Mouse (Mus musculus) CH12.LX (cell line): Measurements from ENCODE around the gene Fam169b. TPM values are rescaled to one million over a fixed set of nuclear protein-coding genes. Genes with fewer than 3 reads are reported as not detected.

Source experiments
- DNase-seq: peaks from one replicate; pipeline ENCODE4 v3.0.0-alpha.2; 2013; ENCODE audit errors: extremely low read depth
- H3K27ac ChIP-seq: 2 replicates; pipeline ENCODE4 v1.5.1; 2012; ENCODE audit warnings: low read depth, mild to moderate bottlenecking, control low read depth, moderate library complexity; ENCODE audit not compliant: insufficient read depth
- H3K27me3 ChIP-seq: replicated peaks from 2 replicates; pipeline ENCODE3; 2012; ENCODE audit warnings: inconsistent platforms
- H3K36me3 ChIP-seq, 2 experiments: replicated peaks in 1 of 2; 2 replicates each; pipeline versions ENCODE3 to v1.6.1; 2012; ENCODE audit warnings: inconsistent platforms in 1 of 2, low read length in 1 of 2, mild to moderate bottlenecking in 1 of 2, mixed read lengths in 1 of 2, moderate library complexity in 1 of 2; ENCODE audit not compliant: control insufficient read depth in 1 of 2, insufficient read depth in 1 of 2
- H3K4me1 ChIP-seq, 2 experiments: 2 replicates each; pipeline ENCODE4 v1.6.1; 2012; ENCODE audit warnings: inconsistent platforms in 1 of 2, moderate library complexity in 1 of 2; ENCODE audit not compliant: insufficient read depth in 2 of 2, control insufficient read depth in 1 of 2
- H3K4me2 ChIP-seq: 2 replicates; pipeline ENCODE4 v1.6.1; 2012; ENCODE audit warnings: low read depth, mild to moderate bottlenecking, control low read depth; ENCODE audit not compliant: poor library complexity, insufficient read depth, severe bottlenecking
- H3K4me3 ChIP-seq, 3 experiments: fragments of 150-350 bp in 1 of 3; sonication (generic) in 1 of 3; replicated peaks in 1 of 3; 2 replicates each; pipeline versions ENCODE3 to v1.5.1; 2011 to 2012; ENCODE audit warnings: low read depth in 2 of 3, low read length in 2 of 3, mild to moderate bottlenecking in 2 of 3, moderate library complexity in 2 of 3, control low read depth in 1 of 3, improper control_type of control experiment in 1 of 3, inconsistent platforms in 1 of 3, mixed read lengths in 1 of 3; ENCODE audit not compliant: poor library complexity in 1 of 3
- H3K79me2 ChIP-seq: replicated peaks from 2 replicates; pipeline ENCODE4 v1.6.1; 2012; ENCODE audit warnings: mild to moderate bottlenecking, moderate library complexity; ENCODE audit not compliant: control insufficient read depth, poor library complexity, insufficient read depth, severe bottlenecking; ENCODE audit errors: extremely low read depth
- H3K9ac ChIP-seq: 2 replicates; pipeline ENCODE4 v1.6.1; 2012; ENCODE audit warnings: low read depth, mild to moderate bottlenecking, control low read depth, moderate library complexity; ENCODE audit not compliant: insufficient read depth
- H3K9me3 ChIP-seq: replicated peaks from 2 replicates; pipeline ENCODE3; 2012; ENCODE audit warnings: low read length, inconsistent platforms, mixed read lengths
- CHD1 ChIP-seq: IDR thresholded peaks from 2 replicates; pipeline ENCODE4 v1.6.1; 2012; ENCODE audit warnings: low read depth, low read length, improper control_type of control experiment, inconsistent platforms
- EP300 ChIP-seq: IDR thresholded peaks from 2 replicates; pipeline ENCODE4 v1.6.1; 2011; ENCODE audit warnings: low read length, improper control_type of control experiment
- ETS1 ChIP-seq: conservative IDR thresholded peaks from 2 replicates; pipeline ENCODE4 v1.6.1; 2012; ENCODE audit warnings: low read depth, mild to moderate bottlenecking, inconsistent platforms, low read length, improper control_type of control experiment, moderate library complexity
- HCFC1 ChIP-seq: IDR thresholded peaks from 2 replicates; pipeline ENCODE4 v1.6.1; 2012; ENCODE audit warnings: low read depth, mild to moderate bottlenecking, inconsistent platforms, low read length, improper control_type of control experiment
- IRF4 ChIP-seq: IDR thresholded peaks from 2 replicates; pipeline ENCODE4 v1.6.1; 2014; ENCODE audit warnings: low read depth, mild to moderate bottlenecking, inconsistent platforms, low read length, improper control_type of control experiment
- KAT2A ChIP-seq: IDR thresholded peaks from 2 replicates; pipeline ENCODE4 v1.6.1; 2012; ENCODE audit warnings: low read length, improper control_type of control experiment, inconsistent platforms; ENCODE audit not compliant: insufficient replicate concordance
- MAX ChIP-seq: IDR thresholded peaks from 2 replicates; pipeline ENCODE4 v1.6.1; 2011; ENCODE audit warnings: low read length, improper control_type of control experiment
- MAZ ChIP-seq: IDR thresholded peaks from 2 replicates; pipeline ENCODE4 v1.6.1; 2012; ENCODE audit warnings: low read depth, mild to moderate bottlenecking, inconsistent platforms, low read length, improper control_type of control experiment, moderate library complexity
- NELFE ChIP-seq: IDR thresholded peaks from 2 replicates; pipeline ENCODE4 v1.6.1; 2011; ENCODE audit warnings: low read depth, low read length, improper control_type of control experiment
- NRF1 ChIP-seq: IDR thresholded peaks from 2 replicates; pipeline ENCODE4 v1.6.1; 2014; ENCODE audit warnings: low read depth, mild to moderate bottlenecking, inconsistent platforms, low read length, improper control_type of control experiment, moderate library complexity
- PAX5 ChIP-seq: IDR thresholded peaks from 2 replicates; pipeline ENCODE4 v1.6.1; 2012; ENCODE audit warnings: low read length, inconsistent platforms, mixed read lengths
- SIN3A ChIP-seq: IDR thresholded peaks from 2 replicates; pipeline ENCODE4 v1.6.1; 2012; ENCODE audit warnings: low read length, improper control_type of control experiment, inconsistent platforms
- SMC3 ChIP-seq: IDR thresholded peaks from 2 replicates; pipeline ENCODE4 v1.6.1; 2011; ENCODE audit warnings: low read depth, low read length, improper control_type of control experiment
- TCF12 ChIP-seq: IDR thresholded peaks from 2 replicates; pipeline ENCODE4 v1.6.1; 2014; ENCODE audit warnings: low read depth, mild to moderate bottlenecking, inconsistent platforms, low read length, improper control_type of control experiment
- USF2 ChIP-seq: conservative IDR thresholded peaks from 2 replicates; pipeline ENCODE4 v1.6.1; 2011; ENCODE audit warnings: low read depth, low read length, improper control_type of control experiment
- ZC3H11A ChIP-seq: IDR thresholded peaks from 2 replicates; pipeline ENCODE4 v1.6.1; 2012; ENCODE audit warnings: low read depth, mild to moderate bottlenecking, inconsistent platforms, low read length, improper control_type of control experiment
- ZMIZ1 ChIP-seq: IDR thresholded peaks from 2 replicates; pipeline ENCODE4 v1.6.1; 2012; ENCODE audit warnings: low read depth, mild to moderate bottlenecking, inconsistent platforms, low read length, improper control_type of control experiment
- ZNF384 ChIP-seq: IDR thresholded peaks from 2 replicates; pipeline ENCODE4 v1.6.1; 2012; ENCODE audit warnings: low read depth, low read length, improper control_type of control experiment, inconsistent platforms
- dilution Hi-C: fragments of 300-500 bp; cut with MboI; formaldehyde crosslinking; loops from 2 replicates; pipeline ENCODE4 v1.14.3; 2020; ENCODE audit warnings: low sequenced_read_pairs; ENCODE audit not compliant: extremely low pct_unique_long_range_greater_than_20kb, extremely low pct_ligation_motif_present
- in situ Hi-C: fragments of 300-500 bp; cut with MboI; formaldehyde crosslinking; loops from 3 replicates; pipeline ENCODE4 v1.14.3; 2019; ENCODE audit warnings: low sequenced_read_pairs, low pct_ligation_motif_present, low pct_unique_long_range_greater_than_20kb, mixed read lengths
- polyA plus RNA-seq: library from polyadenylated mRNA; unstranded; fragments of >175 nt; gene quantifications from 2 replicates; pipeline ENCODE4 v1.2.1, GENCODE M21; 2012; ENCODE audit warnings: low read depth; ENCODE audit not compliant: insufficient read length
- total RNA-seq, 2 experiments: library from RNA; depleted of rRNA; stranded (reverse); fragments of 300-350 nt in 1 of 2; fragments of >200 nt in 1 of 2; gene quantifications; 2 replicates each; pipeline ENCODE4 v1.2.3; 2012 to 2014

The Fam169b gene
- total and polyA plus RNA-seq, 3 experiments = 15.9 to 17.0 (median 16.2) TPM

DNA sequence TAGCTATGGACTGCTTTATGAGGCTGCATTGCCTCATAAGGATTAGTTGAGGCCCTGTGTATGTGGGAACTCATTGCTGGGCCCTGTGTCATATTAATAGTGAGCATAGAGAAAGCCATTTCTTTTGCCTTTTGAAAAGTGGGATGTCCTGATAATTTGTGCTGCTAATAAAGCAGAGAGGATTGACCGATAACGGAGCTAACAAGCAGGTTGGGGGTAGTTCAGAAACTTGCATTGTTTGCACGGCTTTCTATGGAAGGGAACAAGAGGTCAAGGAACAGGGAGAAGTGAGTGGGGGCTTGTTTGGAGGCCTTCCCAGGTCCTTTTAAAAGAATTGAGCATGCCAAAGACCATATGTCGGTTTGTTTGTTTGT is 4.2 kb downstream of the Fam169b start:
- H3K27me3 ChIP-seq = no peaks in the 10 kb centered on the region
- dilution Hi-C loops = no loop called here
- no peaks in the 10 kb centered on the region for H3K9me3 ChIP-seq
- H3K27ac ChIP-seq = peak overlapping the region; percentile 95
- peaks cover 3 to 34% of the 10 kb centered on the region in 2 experiments for H3K4me1 ChIP-seq
- H3K36me3 ChIP-seq = peaks cover 0 to 4% of the 10 kb centered on the region in 2 experiments
- peak overlapping the region; percentile 81 for H3K9ac ChIP-seq
- DNase-seq = no peak
- H3K79me2 ChIP-seq = peaks cover 53% of the 10 kb centered on the region
- H3K4me2 ChIP-seq = peak overlapping the region; percentile 82
- TF ChIP-seq CHD1 (no peak), TCF12 (no peak), NELFE (no peak), ZC3H11A (no peak), IRF4 (no peak), ZNF384 (no peak), PAX5 (no peak), ZMIZ1 (no peak), ETS1 (no peak), HCFC1 (no peak), MAZ (no peak), MAX (no peak), USF2 (no peak), SMC3 (no peak), EP300 (no peak; the same call in 1 of the 2 replicates), KAT2A (no peak)
- in situ Hi-C loops = no loop called here
- peak overlapping the region; percentile 45 to 85 (median 79) for H3K4me3 ChIP-seq

- no peak for TF ChIP-seq SIN3A
- TF ChIP-seq NRF1 = peak; percentile 76
- peak overlapping the region; percentile 81 for H3K9ac ChIP-seq
- peaks cover 3 to 37% of the 10 kb centered on the region in 2 experiments for H3K4me1 ChIP-seq
- H3K79me2 ChIP-seq = peaks cover 58% of the 10 kb centered on the region
- no peaks in the 10 kb centered on the region for H3K9me3 ChIP-seq
- in situ Hi-C loops (no loop called here), dilution Hi-C loops (no loop called here)
- peak overlapping the region; percentile 95 for H3K27ac ChIP-seq
- H3K27me3 ChIP-seq = no peaks in the 10 kb centered on the region
- H3K4me2 ChIP-seq = peak overlapping the region; percentile 82
- peak overlapping the region; percentile 45 to 85 (median 79) for H3K4me3 ChIP-seq
- no peak for DNase-seq
- peaks cover 0 to 4% of the 10 kb centered on the region in 2 experiments for H3K36me3 ChIP-seq
Measured at GRCm38 (mm10) chr7:68278385-68278784, 4.7 kb downstream of the Fam169b start.
